Mouse (Mus musculus) urinary bladder, adult 18-20 months (tissue): ENCODE measurements around the gene Gm20481.
"Not testable (repeated sequence)": the region's sequence is repeated elsewhere in the genome, so short reads cannot be mapped to it uniquely, and the experiment has no call there.

ENCODE experiments used
- DNase-seq, 2 experiments: peaks; one replicate each; pipeline ENCODE4 v3.0.0; 2022; ENCODE audit warnings: low spot score in 2 of 2, mixed read lengths in 2 of 2

Gm20481 gene

GRCm38 (mm10) chr17:34975581-34976492, 6.1 kb downstream of the Gm20481 start:
- no peak for DNase-seq

GRCm38 (mm10) chr17:34977000-34977399, 7.3 kb downstream of the Gm20481 start:
- no peak for DNase-seq

GRCm38 (mm10) chr17:34978239-34978638, 8.5 kb downstream of the Gm20481 start:
- no peak for DNase-seq

- no peak for DNase-seq
Measured at GRCm38 (mm10) chr17:34979631-34980030, 9.9 kb downstream of the Gm20481 start.

- DNase-seq, result no peak
Measured at GRCm38 (mm10) chr17:34980655-34981054, 10.9 kb downstream of the Gm20481 start.

- DNase-seq, result peak; percentile 88 to 94
Measured at GRCm38 (mm10) chr17:34981690-34982180, 12.0 kb downstream of the Gm20481 start, which contains the start of gene Lsm2. Lsm2 (plus strand) TSS chr17:34981862.

GRCm38 (mm10) chr17:34982328-34982727, 12.6 kb downstream of the Gm20481 start:
- no peak for DNase-seq

- no peak for DNase-seq
Measured at GRCm38 (mm10) chr17:34984218-34984617, 14.5 kb downstream of the Gm20481 start.

GRCm38 (mm10) chr17:34994751-34995150, 25.0 kb downstream of the Gm20481 start:
- DNase-seq, result no peak

- DNase-seq, result not testable (repeated sequence)
Measured at GRCm38 (mm10) chr17:34995192-34995591, 25.5 kb downstream of the Gm20481 start.

- not testable (repeated sequence) for DNase-seq
Measured at GRCm38 (mm10) chr17:34995927-34996326, 26.2 kb downstream of the Gm20481 start.

GRCm38 (mm10) chr17:34996411-34997141, 26.9 kb downstream of the Gm20481 start:
- DNase-seq, result no peak

GRCm38 (mm10) chr17:34997142-34997483, 27.4 kb downstream of the Gm20481 start:
- DNase-seq, result no peak

GRCm38 (mm10) chr17:34998526-34999430, 29.1 kb downstream of the Gm20481 start:
- DNase-seq, result no peak

- DNase-seq, result not testable (repeated sequence)
Measured at GRCm38 (mm10) chr17:34999871-35000716, 30.4 kb downstream of the Gm20481 start.

GRCm38 (mm10) chr17:35000717-35001451, 31.2 kb downstream of the Gm20481 start, which contains the start of gene Vars:
Vars (plus strand) TSS chr17:35000987.
- DNase-seq, result peak; percentile 82 to 92

- DNase-seq, result no peak
Measured at GRCm38 (mm10) chr17:35001452-35002152, 31.9 kb downstream of the Gm20481 start.

- no peak for DNase-seq
Measured at GRCm38 (mm10) chr17:35002153-35002865, 32.6 kb downstream of the Gm20481 start.
